8 mouse cellular contexts compared by ENCODE assay signal in the genomic region with DNA sequence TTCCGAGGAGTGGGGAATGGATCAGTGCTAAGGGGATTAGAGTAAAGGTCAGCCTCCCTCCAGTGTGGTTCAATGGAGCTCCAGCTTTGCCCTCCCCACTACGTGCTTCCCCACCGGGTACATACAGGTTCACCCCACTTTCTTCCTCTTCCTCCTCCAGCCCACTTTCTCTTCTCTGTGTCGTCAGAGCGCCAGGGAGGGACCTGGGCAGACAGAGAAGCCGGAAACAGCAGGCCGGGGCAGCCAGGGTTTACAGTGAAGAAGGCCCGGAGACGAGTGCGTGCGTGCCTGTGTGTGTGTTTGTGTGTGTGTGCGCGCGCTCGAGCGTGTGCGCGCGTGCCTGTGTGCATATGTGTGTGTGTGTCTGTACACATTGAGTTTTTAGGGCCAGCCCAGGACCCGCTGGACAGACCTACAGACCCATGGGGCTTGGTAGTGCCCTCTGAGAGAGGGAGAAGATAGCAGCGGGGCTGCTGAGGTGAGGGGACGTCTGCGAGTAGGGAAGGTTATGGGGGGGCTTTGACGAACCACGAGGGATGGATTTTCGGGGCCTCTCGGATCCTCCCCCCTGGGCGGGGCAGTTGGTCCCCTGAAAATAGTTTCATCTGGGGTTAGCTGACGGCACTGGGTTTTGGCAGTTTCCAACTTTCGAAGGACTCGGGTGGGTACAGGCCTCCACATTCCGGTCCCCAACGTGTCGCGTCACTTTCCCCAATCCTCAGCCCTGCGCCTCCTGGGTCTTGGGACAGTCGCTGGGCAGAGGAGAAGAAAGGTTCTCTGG. TPM values are rescaled to one million over a fixed set of nuclear protein-coding genes. Genes with fewer than 3 reads are reported as not detected.
DNase-seq lines count a peak whose midpoint lies in the region; ATAC-seq and TF ChIP-seq lines count a peak whose summit lies in the region.

A gene (plus strand): TSS at position 215 of the 781 bp plus-strand sequence.

- peak within 1 kb of the TSS; percentile 91 for H3K9ac ChIP-seq in CH12.LX (ENCODE audit: insufficient read depth, low read depth)
- H3K9ac ChIP-seq in embryonic facial prominence, embryonic 15.5 days: peak within 1 kb of the TSS; percentile 51
- peak within 1 kb of the TSS; percentile 91 for H3K9ac ChIP-seq in heart, embryonic 13.5 days
- H3K9ac ChIP-seq in kidney, embryonic 16.5 days (replicated peaks; ENCODE audit: low read length): peak within 1 kb of the TSS; percentile 85
- peak within 1 kb of the TSS; percentile 52 for H3K9ac ChIP-seq in lung, embryonic 15.5 days

- H3K27ac ChIP-seq in CH12.LX (ENCODE audit: insufficient read depth, low read depth): peak within 1 kb of the TSS; percentile 84
- peak within 1 kb of the TSS; percentile 94 for H3K27ac ChIP-seq in embryonic facial prominence, embryonic 15.5 days (replicated peaks)
- H3K27ac ChIP-seq in heart, embryonic 13.5 days (replicated peaks): peak within 1 kb of the TSS; percentile 96
- peak within 1 kb of the TSS; percentile 96 for H3K27ac ChIP-seq in kidney, embryonic 16.5 days (ENCODE audit: low read length)
- H3K27ac ChIP-seq in lung, embryonic 15.5 days: peak within 1 kb of the TSS; percentile 88

- H3K4me1 ChIP-seq in CH12.LX (ENCODE audit: control insufficient read depth in 1 of 2, insufficient read depth in 2 of 2): peaks cover 10 to 32% of the 10 kb centered on the region in 2 experiments
- peaks cover 29% of the 10 kb centered on the region for H3K4me1 ChIP-seq in embryonic facial prominence, embryonic 15.5 days
- peaks cover 23% of the 10 kb centered on the region for H3K4me1 ChIP-seq in heart, embryonic 13.5 days
- H3K4me1 ChIP-seq in kidney, embryonic 16.5 days (ENCODE audit: insufficient read depth, low read length): peaks cover 27% of the 10 kb centered on the region
- peaks cover 24% of the 10 kb centered on the region for H3K4me1 ChIP-seq in lung, embryonic 15.5 days

- no peak for TF ChIP-seq CTCF in CH12.LX (conservative IDR thresholded peaks at IDR 0.05 in 1 of 2, IDR thresholded peaks at IDR 0.05 in 1 of 2; ENCODE audit: low read depth in 2 of 2, low read length in 2 of 2)

- peak; percentile 87 for DNase-seq in CH12.LX (ENCODE audit: extremely low read depth)
- DNase-seq in adrenal gland, postnatal 10 days: peak; percentile 87
- peak; percentile 76 for DNase-seq in urinary bladder, adult 2 months (ENCODE audit: low spot score)

- no peak for TF ChIP-seq EP300 in CH12.LX (IDR thresholded peaks at IDR 0.05; ENCODE audit: low read length)

- peak within 1 kb of the TSS; percentile 80 for H3K4me2 ChIP-seq in CH12.LX (ENCODE audit: insufficient read depth, low read depth, poor library complexity, severe bottlenecking)
- H3K4me2 ChIP-seq in embryonic facial prominence, embryonic 15.5 days (replicated peaks): peak within 1 kb of the TSS; percentile 77
- H3K4me2 ChIP-seq in heart, embryonic 13.5 days: peak within 1 kb of the TSS; percentile 92
- peak within 1 kb of the TSS; percentile 70 for H3K4me2 ChIP-seq in kidney, embryonic 16.5 days (replicated peaks; ENCODE audit: low read depth, low read length)
- peak within 1 kb of the TSS; percentile 80 for H3K4me2 ChIP-seq in lung, embryonic 15.5 days

- peak within 1 kb of the TSS; percentile 60 to 86 (median 76) for H3K4me3 ChIP-seq in CH12.LX (replicated peaks in 1 of 3; ENCODE audit: low read depth in 2 of 3, low read length in 2 of 3, poor library complexity in 1 of 3)
- peak within 1 kb of the TSS; percentile 58 for H3K4me3 ChIP-seq in embryonic facial prominence, embryonic 15.5 days (replicated peaks)
- H3K4me3 ChIP-seq in heart, embryonic 13.5 days: peak within 1 kb of the TSS; percentile 62
- H3K4me3 ChIP-seq in kidney, embryonic 16.5 days (ENCODE audit: low read length): peak within 1 kb of the TSS; percentile 56
- peak within 1 kb of the TSS; percentile 51 for H3K4me3 ChIP-seq in lung, embryonic 15.5 days

- H3K9me3 ChIP-seq in CH12.LX (replicated peaks; ENCODE audit: low read length): no peaks in the 10 kb centered on the region
- no peaks in the 10 kb centered on the region for H3K9me3 ChIP-seq in embryonic facial prominence, embryonic 15.5 days (replicated peaks)
- H3K9me3 ChIP-seq in heart, embryonic 13.5 days: no peaks in the 10 kb centered on the region
- no peaks in the 10 kb centered on the region for H3K9me3 ChIP-seq in kidney, embryonic 16.5 days (ENCODE audit: low read length)
- H3K9me3 ChIP-seq in lung, embryonic 15.5 days: no peaks in the 10 kb centered on the region

- in situ Hi-C loops in CH12.LX (cut with MboI; ENCODE audit: low pct_ligation_motif_present, low pct_unique_long_range_greater_than_20kb, low sequenced_read_pairs): no loop called here

- 4% methylated on average over 37 of the region's 37 CpGs for WGBS in embryonic facial prominence, embryonic 15.5 days
- under 1% methylated on average over 37 of the region's 37 CpGs for WGBS in heart, embryonic 13.5 days
- WGBS in kidney, embryonic 16.5 days: 7% methylated on average over 37 of the region's 37 CpGs
- 3% methylated on average over 37 of the region's 37 CpGs for WGBS in lung, embryonic 15.5 days

- TF ChIP-seq RAD21 in CH12.LX (IDR thresholded peaks at IDR 0.05; ENCODE audit: low read depth, low read length): no peak

- TF ChIP-seq POLR2A in CH12.LX (IDR thresholded peaks at IDR 0.05; ENCODE audit: low read depth, low read length): peak; percentile 72

- H3K79me2 ChIP-seq in CH12.LX (replicated peaks; ENCODE audit: control insufficient read depth, extremely low read depth, insufficient read depth, poor library complexity, severe bottlenecking): peaks cover 16% of the 10 kb centered on the region

- dilution Hi-C loops in CH12.LX (cut with MboI; ENCODE audit: extremely low pct_ligation_motif_present, extremely low pct_unique_long_range_greater_than_20kb, low sequenced_read_pairs): no loop called here

- H3K36me3 ChIP-seq in CH12.LX (replicated peaks in 1 of 2; ENCODE audit: control insufficient read depth in 1 of 2, insufficient read depth in 1 of 2, low read length in 1 of 2): peaks cover 15 to 29% of the 10 kb centered on the region in 2 experiments
- H3K36me3 ChIP-seq in embryonic facial prominence, embryonic 15.5 days: peaks cover 13% of the 10 kb centered on the region
- H3K36me3 ChIP-seq in heart, embryonic 13.5 days: peaks cover 13% of the 10 kb centered on the region
- H3K36me3 ChIP-seq in kidney, embryonic 16.5 days (ENCODE audit: insufficient read depth, low read length): peaks cover 4% of the 10 kb centered on the region; the same call in 1 of the 2 replicates
- peaks cover 6% of the 10 kb centered on the region; the same call in 1 of the 2 replicates for H3K36me3 ChIP-seq in lung, embryonic 15.5 days

- ATAC-seq in embryonic facial prominence, embryonic 15.5 days (ENCODE audit: insufficient number of reproducible peaks, low FRiP score, low TSS enrichment, low read depth): peak; percentile 68
- peak; percentile 62 for ATAC-seq in heart, embryonic 13.5 days (ENCODE audit: extremely low read depth, insufficient number of reproducible peaks, low FRiP score, low TSS enrichment)
- ATAC-seq in kidney, embryonic 16.5 days (ENCODE audit: low FRiP score, low TSS enrichment): peak; percentile 62
- ATAC-seq in lung, embryonic 15.5 days (ENCODE audit: borderline replicate concordance, extremely low read depth, low FRiP score, low TSS enrichment): peak; percentile 56
- ATAC-seq in neutrophil, adult 5-6 weeks (ENCODE audit: extremely low read depth, insufficient number of reproducible peaks, low FRiP score, poor library complexity, severe bottlenecking): peak; percentile 83

- no peaks in the 10 kb centered on the region for H3K27me3 ChIP-seq in CH12.LX (replicated peaks)
- H3K27me3 ChIP-seq in embryonic facial prominence, embryonic 15.5 days: no peaks in the 10 kb centered on the region
- no peaks in the 10 kb centered on the region for H3K27me3 ChIP-seq in heart, embryonic 13.5 days (replicated peaks)
- H3K27me3 ChIP-seq in kidney, embryonic 16.5 days (ENCODE audit: insufficient read depth, low read length): no peaks in the 10 kb centered on the region
- no peaks in the 10 kb centered on the region for H3K27me3 ChIP-seq in lung, embryonic 15.5 days

TF ChIP-seq in CH12.LX, 34 proteins besides CTCF, POLR2A, EP300 and RAD21 (continues in another document):
- peak; percentile 37; the same call in 1 of the 2 replicates for TF ChIP-seq MAX (IDR thresholded peaks at IDR 0.05; ENCODE audit: low read length)
- no peak for TF ChIP-seq GABPA (IDR thresholded peaks at IDR 0.05; ENCODE audit: insufficient replicate concordance, low read depth, low read length)
- TF ChIP-seq IRF4 (IDR thresholded peaks at IDR 0.05; ENCODE audit: low read depth, low read length): 0 out of 2 replicates have a peak, but pooled peaks have one; percentile 17
- TF ChIP-seq ZMIZ1 (IDR thresholded peaks at IDR 0.05; ENCODE audit: low read depth, low read length): peak; percentile 73; the same call in 1 of the 2 replicates
- peak; percentile 80 for TF ChIP-seq MXI1 (IDR thresholded peaks at IDR 0.05; ENCODE audit: low read depth, low read length)
- no peak for TF ChIP-seq ZNF384 (IDR thresholded peaks at IDR 0.05; ENCODE audit: low read depth, low read length)
- TF ChIP-seq UBTF (IDR thresholded peaks at IDR 0.05; ENCODE audit: low read depth, low read length): 0 out of 2 replicates have a peak, but pooled peaks have one; percentile 13
- TF ChIP-seq ELF1 (IDR thresholded peaks at IDR 0.05; ENCODE audit: low read depth, low read length): peak; percentile 90
- TF ChIP-seq SMC3 (IDR thresholded peaks at IDR 0.05; ENCODE audit: low read depth, low read length): no peak
- 0 out of 2 replicates have a peak, but pooled peaks have one; percentile 63 for TF ChIP-seq RCOR1 (conservative IDR thresholded peaks at IDR 0.05; ENCODE audit: low read depth, low read length)
- peak; percentile 58 for TF ChIP-seq MEF2A (IDR thresholded peaks at IDR 0.05; ENCODE audit: borderline replicate concordance, low read depth, low read length)
- TF ChIP-seq BHLHE40 (IDR thresholded peaks at IDR 0.05; ENCODE audit: low read depth, low read length): peak; percentile 87
- 0 out of 2 replicates have a peak, but pooled peaks have one; percentile 24 for TF ChIP-seq TBP (conservative IDR thresholded peaks at IDR 0.05; ENCODE audit: low read depth, low read length)
- TF ChIP-seq ZC3H11A (IDR thresholded peaks at IDR 0.05; ENCODE audit: low read depth, low read length): no peak

RNA-seq across cellular contexts. Expression of the gene that starts here (rescaled TPM):
- total RNA-seq in CH12.LX (2012; rRNA removed) (58.7 and 76.6 TPM in 2 replicates), CH12.LX (2014; rRNA removed) (64.0 and 71.5 TPM in 2 replicates)
- polyA plus RNA-seq in CH12.LX (2012; ENCODE audit: insufficient read length, low read depth): 62.9 and 72.1 TPM in 2 replicates
- total RNA-seq in adrenal gland, postnatal 10 days (2021): 10 to 100 TPM; 64.7 to 67.8 TPM
- 35.3 and 36.2 TPM in 2 replicates for polyA plus RNA-seq in embryonic facial prominence, embryonic 15.5 days (2015; fragmentation: Nextera tagmentation; extraction: Ambion mirVana)
- 24.5 and 24.6 TPM in 2 replicates for polyA plus RNA-seq in heart, embryonic 13.5 days (2015; fragmentation: Nextera tagmentation; extraction: Ambion mirVana)
- 33.8 and 37.4 TPM in 2 replicates for polyA plus RNA-seq in kidney, embryonic 16.5 days (2015; fragmentation: Nextera tagmentation; extraction: Ambion mirVana)
- 33.1 and 37.6 TPM in 2 replicates for polyA plus RNA-seq in lung, embryonic 15.5 days (2015; fragmentation: Nextera tagmentation; extraction: Ambion mirVana)
- 258 and 273 TPM in 2 replicates for total RNA-seq in neutrophil, adult 5-6 weeks (2017)
- polyA plus RNA-seq in urinary bladder, adult 2 months (2012; rRNA removed): 78.1 and 88.7 TPM in 2 replicates

Comparison
In these comparisons a context has a peak if more than half of its experiments do, and no peak if none do; other contexts are left out.
1. Peak in every context shown above with its lines: DNase-seq, ATAC-seq, H3K4me3 ChIP-seq and H3K27ac ChIP-seq.